Mouse (Mus musculus) monocyte, adult 2 months (primary cell): ENCODE data around the gene Ttc17.

Experiments
- DNase-seq, 2 experiments: peaks; one replicate each; pipeline ENCODE4 v3.0.0; 2022; ENCODE audit warnings: low spot score in 2 of 2, low read depth in 1 of 2

Ttc17 gene

DNA sequence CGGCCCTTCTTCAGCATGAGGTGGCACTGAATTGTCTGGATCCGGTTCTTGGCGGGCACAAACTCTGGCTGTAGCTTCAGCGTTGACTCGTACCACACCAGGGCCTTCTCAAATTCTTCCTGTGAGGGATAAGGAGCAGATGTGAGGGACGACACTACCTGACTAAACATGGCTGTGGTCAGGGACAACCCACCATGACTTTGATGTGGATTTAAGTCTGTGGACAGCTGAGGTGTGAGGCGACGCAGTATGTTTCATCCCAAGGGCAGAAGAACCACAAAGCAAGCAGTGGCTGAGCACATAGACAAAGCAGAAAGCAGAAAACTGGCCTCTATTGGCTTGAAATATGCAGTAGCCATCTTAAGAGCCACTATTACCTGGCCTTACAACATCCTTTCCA is 104.7 kb downstream of the Ttc17 start:
- no peak for DNase-seq

DNA sequence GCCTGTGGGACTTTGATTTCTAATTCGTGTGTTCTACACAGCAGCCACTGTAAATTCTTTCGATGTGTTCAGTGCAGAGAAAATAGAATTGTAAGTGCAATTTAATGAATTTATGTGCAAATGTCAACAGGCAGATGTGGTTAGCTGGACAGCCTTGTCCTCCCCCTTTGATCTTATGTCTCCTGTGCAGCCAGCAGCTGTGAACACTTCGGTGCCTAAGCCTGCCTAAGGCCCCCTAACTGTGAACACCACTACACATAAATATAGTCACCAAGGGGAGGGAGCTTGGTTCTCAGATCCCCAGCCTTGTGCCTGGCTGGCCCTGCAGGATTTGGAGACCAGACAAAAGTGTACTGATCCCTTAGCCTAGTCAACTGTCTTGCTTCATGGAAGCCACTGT is 109.0 kb downstream of the Ttc17 start:
- no peak for DNase-seq

DNA sequence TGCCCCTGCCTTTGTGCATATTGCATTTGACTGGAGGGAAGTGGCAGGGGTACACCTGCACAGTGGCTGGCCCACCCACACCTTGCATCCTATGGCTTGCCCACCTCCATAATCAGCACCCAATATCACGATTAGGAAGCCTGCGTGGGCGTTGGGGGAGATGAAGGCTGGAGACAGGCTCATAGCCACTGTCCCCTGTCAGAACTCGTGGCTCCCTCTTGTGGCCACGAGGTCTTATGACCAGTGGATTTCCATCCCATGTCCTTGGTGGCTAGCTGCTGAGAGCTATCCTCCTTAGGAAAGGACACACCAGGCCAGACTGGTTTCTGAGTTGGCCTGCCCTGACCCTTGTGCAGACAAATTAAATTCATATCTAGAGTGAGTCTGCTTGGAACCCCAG is 116.0 kb downstream of the Ttc17 start:
- DNase-seq, result no peak

DNA sequence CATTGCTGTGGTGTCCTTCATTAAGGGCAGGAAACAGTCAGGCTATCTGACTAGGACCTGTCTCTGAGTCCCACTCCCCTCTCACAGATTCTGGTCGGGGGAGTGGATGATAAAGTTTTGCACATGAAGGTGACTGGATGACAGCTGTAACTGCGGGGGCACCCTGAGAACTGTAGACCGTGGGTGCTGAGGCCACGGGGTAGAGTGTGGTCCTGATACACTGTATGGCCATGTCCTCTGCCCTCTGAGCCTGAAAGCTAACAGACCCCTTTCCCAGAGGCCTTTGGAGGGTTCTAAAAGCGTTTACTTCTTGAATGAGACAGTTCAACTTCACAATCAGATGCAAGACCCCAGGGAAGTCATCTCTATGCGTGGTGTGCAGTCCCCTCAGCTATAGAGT is 116.8 kb downstream of the Ttc17 start:
- no peak for DNase-seq

DNA sequence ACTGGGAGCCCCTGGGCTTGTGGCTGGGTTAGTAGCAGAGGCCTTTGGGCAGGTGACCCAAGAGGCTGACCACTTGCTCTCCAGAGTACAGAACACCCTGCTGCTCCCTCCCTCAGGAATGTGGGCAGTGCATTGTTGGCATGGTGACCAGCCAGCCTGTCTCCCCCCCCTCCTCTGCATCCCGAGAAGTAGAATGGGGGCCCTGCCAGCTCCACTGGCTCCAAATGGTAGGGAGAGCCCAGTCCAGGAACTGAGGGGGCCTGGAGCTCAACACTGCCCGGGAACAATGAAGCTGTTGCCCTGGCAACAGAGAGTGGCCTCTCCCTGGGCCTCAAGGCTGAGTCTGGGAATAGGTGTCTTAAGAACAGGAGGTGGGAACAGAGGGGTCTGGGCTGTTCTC is 117.3 kb downstream of the Ttc17 start:
- no peak for DNase-seq

DNA sequence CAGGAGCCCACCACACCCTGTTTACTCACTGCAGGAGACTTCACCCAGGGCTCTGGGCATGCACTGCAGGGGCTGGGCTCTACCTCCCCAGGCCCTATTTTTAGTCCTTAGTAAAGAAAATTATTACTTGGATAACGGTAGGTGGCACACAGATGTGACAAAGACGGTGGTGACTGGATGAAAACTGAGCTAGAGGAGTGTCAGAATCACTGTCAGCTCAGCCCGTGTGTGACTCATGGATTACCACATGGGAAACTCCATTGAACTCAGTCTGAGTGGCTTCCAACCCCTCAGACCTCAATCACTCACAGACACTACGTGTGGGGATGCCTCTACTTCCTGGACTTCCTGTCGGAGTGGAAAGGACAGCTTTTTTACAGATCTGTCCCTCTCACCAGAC is 118.4 kb downstream of the Ttc17 start:
- no peak for DNase-seq

DNA sequence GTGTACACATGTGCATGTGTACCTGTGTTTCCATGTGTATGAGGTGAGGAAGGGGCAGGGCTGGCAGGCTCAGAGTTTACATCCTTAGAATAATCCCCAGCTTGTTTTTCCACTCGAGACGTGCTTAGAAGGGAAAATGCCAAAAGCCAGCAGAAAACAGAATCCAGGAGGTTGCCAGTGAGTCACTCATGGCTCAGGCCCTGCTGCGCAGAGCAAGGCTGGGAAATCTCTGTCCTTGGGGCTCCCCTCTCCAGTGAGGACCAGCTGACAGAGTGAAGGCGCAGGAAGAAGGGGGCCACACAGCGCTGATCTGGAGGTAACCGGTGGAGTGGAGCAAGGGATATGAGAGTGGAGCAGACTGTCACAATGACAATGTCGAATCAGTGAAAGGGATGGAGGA is 119.1 kb downstream of the Ttc17 start:
- no peak for DNase-seq

DNA sequence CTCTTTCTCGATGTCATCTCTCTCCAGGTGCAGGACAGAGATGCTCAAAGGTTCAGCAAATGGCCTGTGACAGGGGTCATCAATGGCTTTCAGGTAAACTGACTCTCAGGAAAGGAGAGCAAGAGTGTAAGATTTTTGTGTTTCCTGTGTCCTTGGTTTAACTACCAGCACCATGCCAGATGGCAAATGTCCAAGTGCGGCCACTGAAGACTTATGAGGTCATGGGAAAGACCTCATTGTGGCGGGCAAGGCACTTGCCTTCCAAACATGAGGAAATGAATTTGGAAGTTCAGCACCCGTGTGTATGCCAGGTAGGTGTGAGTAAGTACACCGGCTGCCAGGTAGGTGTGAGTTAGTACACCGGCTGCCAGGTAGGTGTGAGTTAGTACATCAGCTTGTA is 123.0 kb downstream of the Ttc17 start:
- no peak for DNase-seq

DNA sequence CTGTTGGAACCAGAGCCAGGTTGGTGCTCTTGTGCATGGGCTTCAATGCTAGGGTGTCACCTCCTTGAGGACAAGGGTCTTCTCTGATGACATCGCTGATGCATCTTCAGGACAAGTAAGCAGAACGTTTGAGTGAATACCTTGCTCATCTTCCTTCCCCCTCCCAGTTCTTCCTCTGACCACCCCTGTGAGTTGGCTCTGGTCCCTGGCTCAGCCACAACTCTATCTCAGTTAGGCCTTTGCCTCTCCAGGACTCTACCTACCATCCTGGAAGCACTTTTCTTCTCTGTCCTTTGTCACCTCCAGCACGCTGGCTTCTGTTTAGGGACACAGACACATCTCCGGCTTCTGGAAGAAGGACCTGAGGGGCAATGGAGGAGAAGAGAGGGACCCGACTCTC is 126.9 kb downstream of the Ttc17 start:
- DNase-seq, result no peak

DNA sequence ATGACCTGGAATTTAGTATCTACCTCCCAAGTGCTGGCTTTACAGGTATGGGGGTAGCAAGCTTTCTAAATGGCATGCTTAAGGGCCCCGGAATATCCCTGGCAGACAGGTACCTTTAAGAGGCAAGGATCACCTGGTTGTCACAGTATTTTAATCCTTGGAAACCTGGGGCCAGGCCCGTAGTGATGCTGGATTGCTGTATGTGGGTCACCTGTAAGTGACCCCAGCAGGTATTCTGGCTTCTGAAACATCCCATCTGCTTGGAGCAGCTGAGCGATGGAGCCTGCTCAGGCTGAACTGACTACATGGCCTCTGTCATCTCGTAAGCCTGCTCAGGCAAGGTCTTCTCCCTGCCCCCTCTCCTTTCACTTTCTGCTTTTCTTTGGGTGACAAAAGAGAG is 130.4 kb downstream of the Ttc17 start:
- DNase-seq, result no peak

DNA sequence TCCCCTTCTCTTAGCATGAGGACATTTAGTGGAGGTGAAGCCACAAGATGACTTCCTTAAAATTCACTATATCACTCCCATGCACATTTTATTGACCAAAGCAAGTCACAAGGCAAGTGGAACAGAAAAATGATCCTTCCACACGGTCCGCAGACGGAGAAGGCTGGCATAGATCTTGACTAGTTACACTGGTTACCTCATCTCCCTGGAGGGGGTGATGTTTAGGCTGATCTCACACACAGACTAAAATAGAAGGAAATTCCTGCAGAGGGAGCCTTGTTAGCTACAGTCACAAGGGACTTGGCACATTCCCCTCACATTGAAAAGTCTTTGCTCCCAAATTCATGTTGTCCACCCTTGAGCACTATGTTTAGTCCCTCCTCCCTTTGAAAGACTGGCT is 130.8 kb downstream of the Ttc17 start:
- no peak for DNase-seq

DNA sequence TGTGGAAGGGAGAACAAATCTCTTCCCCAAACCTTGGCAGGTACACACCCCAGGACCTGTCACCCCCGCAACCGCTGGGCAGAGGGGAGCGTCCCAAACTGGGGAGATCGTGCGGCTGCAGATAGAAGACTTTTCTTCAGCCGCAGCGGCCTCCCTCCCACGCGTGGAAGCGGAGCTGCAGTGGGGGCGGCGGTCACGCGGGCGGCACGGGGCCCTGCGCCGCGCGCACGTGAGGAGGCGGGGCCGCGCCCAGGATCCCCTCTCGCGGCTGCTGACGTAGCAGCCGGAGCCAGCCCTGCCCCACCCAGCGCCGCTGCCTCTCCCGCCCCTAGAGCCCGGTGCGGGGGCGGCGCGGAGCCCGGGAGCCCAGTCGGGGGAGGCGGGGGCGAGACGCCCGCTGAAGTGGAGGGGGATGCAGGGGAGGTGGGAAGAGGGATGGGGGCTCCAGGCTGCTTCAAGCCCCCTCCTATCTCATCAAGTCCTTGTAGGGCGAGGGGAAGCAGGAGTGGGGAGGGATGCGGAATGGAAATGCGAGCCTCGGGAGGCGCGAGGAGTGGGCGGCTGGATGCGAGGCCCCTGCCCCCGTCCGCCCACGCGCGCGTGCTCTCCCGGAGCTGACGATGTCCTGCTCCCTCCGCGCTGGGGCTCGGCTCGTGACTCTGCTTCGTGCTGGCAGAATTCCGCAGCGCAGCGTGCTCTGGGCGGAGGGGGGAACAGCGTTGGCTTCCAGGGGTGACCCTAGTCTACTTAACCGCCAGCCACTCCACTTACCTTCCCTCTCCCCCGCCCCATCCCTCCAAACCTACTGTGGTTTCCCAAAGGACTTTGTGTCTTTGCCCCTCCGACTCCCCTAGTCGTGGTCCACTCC is 133.1 kb downstream of the Ttc17 start:
- DNase-seq, result peak in 1 of 2 experiments; percentile 43

DNA sequence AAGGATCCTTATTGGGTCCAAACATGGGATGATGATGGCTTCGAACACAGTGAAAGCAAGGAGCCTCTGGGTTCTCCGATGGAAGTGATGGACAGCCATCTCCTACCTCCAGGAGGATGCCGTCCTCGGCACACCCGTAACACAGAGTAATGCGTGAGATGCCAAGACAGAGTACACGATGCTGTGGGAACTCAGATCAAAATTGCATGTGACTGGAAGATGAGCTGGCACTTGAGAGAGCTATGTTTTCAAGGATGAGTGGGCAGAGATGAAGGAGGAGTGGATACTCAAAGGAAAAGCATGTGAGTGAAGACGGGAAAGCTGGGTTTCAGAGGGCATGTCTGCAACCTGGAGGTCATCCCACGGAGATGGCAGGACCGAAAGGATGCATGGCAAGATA is 135.3 kb downstream of the Ttc17 start:
- DNase-seq, result no peak

DNA sequence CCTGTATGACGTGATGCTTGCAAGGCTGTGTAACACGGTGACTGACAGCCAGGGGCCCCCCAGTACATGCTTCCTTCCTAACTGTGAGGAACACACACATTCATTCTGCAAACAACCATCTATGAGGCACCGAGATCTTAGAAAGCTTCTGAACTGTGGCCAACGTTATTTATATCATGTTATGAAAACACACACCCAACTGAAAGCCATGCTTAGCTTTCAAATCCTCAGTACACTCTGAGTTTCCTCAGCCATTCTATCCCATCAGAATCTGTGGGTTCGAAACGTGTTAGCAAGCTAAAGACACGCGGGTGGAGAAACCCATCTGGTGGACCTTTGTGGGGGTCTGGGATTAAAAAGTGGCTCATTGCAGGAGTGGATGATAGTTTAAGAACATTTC is 137.7 kb downstream of the Ttc17 start:
- no peak for DNase-seq

DNA sequence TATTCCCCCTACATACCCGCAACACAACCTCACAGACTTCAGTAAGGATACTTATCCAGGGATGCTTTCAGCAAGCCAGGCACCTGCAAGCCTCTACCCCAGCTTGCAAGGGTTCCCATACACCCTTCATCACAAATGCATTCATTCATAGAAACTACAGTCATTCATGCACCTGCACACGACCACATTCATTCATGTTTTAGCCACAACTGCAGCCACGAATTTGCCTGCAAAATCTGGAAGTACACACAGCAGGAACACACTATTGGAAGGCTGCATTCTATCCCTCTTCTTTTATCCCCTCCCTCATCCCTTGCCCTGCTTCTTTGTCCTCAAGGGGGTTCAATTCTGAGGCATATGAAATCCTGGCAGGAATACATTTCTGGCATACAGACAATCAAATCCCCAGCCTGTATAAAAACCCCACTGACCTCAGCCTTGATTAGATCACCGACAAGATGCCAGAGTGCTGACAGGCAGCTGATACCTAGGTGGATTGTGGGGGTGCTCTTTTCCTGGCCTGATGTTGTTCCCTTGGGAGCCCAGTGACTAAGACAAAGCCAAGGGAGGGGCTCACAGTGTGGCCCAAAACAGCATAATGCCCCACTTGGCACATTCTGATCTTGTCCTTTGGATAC is 139.2 kb downstream of the Ttc17 start:
- no peak for DNase-seq

DNA sequence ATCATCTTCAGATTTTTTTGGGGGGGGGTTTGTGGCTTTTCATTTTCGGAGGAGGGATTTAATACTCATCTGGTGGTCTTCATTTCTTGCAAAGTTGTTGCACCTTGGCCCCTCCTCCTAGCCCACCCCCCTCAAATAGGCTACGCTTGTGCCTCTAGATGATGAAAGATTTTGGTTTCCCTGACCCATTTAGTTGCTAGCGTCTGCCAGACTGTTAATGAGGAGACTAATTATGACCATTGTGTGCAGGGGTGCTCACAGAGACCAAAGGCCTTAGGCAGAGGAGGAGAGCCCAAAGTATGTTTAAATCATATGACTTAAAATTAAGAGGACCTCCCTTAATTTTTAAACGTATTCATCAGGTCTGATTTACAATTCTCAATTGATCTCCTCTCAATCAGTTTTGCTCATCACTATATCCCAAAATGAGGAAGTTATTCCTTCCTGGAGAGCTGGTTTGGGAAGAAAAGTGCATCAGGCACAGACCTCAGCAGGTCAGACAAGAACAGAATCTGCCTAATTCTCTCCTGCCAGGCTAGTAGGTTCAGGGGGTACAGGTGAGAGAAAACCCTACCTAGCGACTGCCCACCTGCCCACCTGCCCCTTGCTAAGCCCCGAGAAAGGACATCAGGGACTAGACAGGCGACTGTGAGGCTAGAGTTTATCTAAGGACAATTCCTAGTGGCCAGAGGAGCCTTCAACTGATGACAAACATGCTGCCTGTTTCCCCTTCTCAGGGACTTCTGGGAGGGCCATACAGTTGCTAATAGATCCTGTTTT is 139.9 kb downstream of the Ttc17 start:
- no peak for DNase-seq

DNA sequence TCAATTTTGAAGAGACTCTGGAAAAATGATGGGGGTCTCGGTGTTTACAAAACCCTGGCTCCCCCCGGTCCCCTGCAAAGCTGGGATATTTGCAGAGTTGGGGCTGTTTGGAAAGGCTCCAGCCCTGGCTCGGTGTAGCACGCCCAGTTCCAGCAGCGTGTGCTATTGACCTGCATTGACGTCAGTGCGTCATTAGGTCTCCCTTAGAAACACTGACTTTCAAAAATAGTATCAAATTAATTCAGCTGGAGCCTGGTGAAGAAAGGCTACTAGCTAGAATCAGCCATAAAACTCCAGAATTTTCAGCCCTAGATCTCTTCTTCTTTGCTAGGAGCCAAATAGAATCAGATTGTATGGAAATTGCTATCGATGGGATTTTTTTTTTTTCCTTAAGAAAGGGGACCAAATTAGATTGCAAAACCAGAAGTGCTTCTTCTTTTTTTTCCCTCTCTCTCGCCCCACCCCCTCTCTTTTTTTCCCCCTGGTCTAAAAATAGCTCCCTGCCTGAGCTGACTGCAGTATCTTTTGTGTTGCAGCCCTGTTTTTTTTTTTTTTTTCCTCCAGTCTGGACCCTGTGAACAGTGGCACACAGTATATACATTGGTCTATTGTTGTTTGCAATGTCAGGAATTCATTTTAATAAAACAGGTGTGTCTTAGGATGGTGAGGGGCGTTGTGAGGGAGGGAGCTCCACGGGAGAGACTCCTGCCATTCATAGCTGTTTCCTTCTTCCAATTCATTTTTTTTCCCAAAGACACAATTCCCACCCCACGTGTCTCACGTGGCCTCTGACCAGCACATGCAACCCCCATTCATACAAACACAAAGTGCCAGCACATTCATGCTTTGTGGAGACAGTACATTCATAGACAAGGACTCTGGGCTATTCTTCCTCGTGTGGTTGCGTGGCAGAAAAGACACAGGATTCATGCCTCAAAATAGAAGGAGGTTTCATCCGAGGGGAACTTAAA is 141.0 kb downstream of the Ttc17 start:
- DNase-seq, result no peak

DNA sequence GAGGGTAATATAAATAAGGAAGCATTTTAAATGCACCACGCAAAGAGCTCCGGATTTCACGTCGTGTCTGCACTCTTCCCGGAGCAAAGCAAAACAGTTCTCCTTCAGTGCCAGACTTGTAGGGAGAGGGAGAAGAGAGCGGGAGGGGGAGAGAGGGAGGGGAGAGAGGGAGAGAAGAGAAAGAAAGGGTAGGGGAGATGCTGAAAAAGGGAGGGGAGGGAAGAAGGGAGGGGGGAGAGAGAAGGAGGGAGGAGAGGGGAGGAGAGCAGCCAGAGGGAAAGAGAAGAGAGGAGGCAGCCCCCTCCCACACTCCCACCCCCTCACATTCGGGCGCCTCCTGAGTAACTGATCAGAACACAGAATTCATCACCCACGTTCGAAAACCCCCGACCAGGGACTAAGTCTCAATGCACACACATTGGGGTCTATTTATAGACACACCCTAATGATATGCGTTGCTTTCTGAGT is 141.8 kb downstream of the Ttc17 start:
- DNase-seq, result no peak

DNA sequence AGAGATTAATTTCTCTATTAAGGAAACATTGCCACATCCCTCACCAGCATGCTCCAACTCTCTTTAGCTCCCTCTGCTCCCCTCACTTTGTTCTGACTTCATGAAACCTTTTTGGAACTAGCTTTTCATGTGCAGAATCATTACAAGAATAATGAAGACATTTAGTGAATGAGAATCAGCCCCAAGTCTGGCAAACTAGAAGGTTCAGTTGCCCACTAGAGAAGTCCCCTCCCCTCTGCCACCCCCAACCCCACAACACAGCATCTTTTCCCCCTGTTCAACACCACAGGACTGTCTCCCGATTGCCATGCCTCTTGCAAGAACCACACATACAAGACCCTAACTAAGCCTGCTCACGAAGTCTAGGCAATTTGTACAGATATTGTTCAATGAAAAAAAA is 142.5 kb downstream of the Ttc17 start:
- no peak for DNase-seq

DNA sequence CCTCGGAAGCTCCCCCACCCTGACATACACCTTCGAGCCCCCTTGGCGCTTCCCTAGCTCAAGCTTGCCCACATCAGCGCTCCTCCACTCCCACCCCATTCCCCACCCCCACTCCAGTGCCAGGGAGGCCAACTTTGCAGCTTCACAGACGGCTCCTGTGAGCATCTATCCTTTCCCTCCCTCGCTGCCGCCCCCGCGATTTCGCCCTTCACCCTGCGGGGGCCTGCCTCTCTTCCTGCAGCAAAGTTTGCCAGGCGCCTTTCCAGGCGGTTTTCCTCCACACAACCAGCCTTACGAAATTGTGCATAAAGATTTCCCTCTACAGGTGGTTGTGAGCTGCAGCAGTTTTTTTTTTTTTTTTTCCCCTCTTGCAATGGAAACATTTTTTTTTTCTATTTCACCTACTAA is 143.0 kb downstream of the Ttc17 start:
- no peak for DNase-seq
